Mouse (Mus musculus): ENCODE results near the gene Lypd5.

DNA sequence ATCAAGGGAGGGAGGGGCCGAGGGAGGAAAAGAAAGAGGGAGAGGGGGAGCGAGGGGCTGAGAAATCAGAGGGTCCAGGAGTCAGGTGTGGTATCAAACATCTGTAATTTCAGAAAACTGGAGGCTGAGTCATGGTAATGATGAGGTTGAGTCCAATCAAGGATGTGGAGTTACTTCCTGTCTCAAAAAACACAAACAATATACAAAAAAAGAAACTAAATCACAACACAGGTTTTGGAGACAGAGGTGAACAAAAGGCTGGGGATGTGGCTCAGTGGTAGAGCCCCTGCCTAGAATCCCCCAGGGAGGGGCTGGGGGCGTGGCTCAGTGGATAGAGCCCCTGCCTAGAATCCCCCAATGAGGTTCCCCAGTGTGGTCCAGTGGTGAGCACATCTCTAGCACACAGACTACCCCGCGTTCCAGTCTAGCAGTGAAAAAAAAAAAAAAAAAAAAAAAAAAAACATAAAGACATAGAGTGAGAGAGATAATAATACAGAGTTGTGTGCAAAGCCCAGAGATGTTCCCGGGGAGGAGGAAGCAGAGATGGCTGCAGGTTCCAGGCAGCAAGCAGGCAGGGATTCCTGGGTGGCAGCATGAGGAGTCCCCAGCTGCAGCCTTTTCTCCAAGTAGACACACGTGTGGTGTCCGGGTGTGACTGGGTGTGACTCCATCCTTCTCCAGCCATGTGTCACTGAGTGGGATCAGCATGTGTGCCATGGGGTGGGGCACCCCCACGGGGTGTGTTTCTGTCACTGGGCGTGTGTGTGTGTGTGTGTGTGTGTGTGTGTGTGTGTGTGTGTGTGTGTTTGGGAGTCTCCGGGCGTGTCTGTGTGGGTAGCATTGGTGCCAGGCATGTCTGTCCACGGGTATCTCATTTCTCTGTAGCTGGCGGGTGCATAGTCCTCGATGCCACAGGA, 18.0 kb downstream of the Lypd5 start:
- no peak for TF ChIP-seq POLR2A (IDR thresholded peaks at IDR 0.05; ENCODE audit: low read depth, low read length)
- TF ChIP-seq CTCF (conservative IDR thresholded peaks at IDR 0.05; ENCODE audit: insufficient read depth, insufficient read length, low read depth, low read length) = no peak

All from kidney, adult 2 months (tissue).